Mouse (Mus musculus) forebrain, embryonic 14.5 days (tissue): ENCODE data around the gene Gm10251. TPM values are rescaled to one million over a fixed set of nuclear protein-coding genes. Genes with fewer than 3 reads are reported as not detected.
"Not testable (repeated sequence)": the region's sequence is repeated elsewhere in the genome, so short reads cannot be mapped to it uniquely, and the experiment has no call there.

Source experiments
- ATAC-seq: fragments of 200-750 bp; cut with Nextera tagmentation; 2 replicates; pipeline ENCODE4 v1.8.0; 2017; ENCODE audit warnings: mild to moderate bottlenecking, moderate library complexity
- DNase-seq: peaks from one replicate; pipeline ENCODE4 v3.0.0-alpha.2; 2015; ENCODE audit warnings: low spot score
- H3K27ac ChIP-seq: fragments of 300-500 bp; sonication (generic); 2 replicates; pipeline ENCODE4 v1.5.1; 2014; ENCODE audit warnings: low read depth, mild to moderate bottlenecking, control low read depth, low read length, moderate library complexity
- H3K27me3 ChIP-seq: fragments of 300-500 bp; sonication (generic); replicated peaks from 2 replicates; pipeline ENCODE4 v1.6.1; 2014; ENCODE audit warnings: low read length, control low read depth, mixed read lengths; ENCODE audit not compliant: control insufficient read depth, insufficient read depth
- H3K36me3 ChIP-seq: fragments of 300-500 bp; sonication (generic); 2 replicates; pipeline ENCODE4 v1.6.1; 2014; ENCODE audit warnings: low read length, control low read depth; ENCODE audit not compliant: control insufficient read depth, insufficient read depth
- H3K4me1 ChIP-seq: fragments of 300-500 bp; sonication (generic); 2 replicates; pipeline ENCODE4 v1.6.1; 2014; ENCODE audit warnings: antibody characterized with exemption, low read length, control low read depth; ENCODE audit not compliant: control insufficient read depth, insufficient read depth
- H3K4me2 ChIP-seq: fragments of 300-500 bp; sonication (generic); 2 replicates; pipeline ENCODE4 v1.6.1; 2014; ENCODE audit warnings: mild to moderate bottlenecking, control low read depth, low read length
- H3K4me3 ChIP-seq: fragments of 300-500 bp; sonication (generic); 2 replicates; pipeline ENCODE4 v1.5.1; 2014; ENCODE audit warnings: low read depth, low read length, control low read depth
- H3K9ac ChIP-seq: fragments of 300-500 bp; sonication (generic); 2 replicates; pipeline ENCODE4 v1.6.1; 2014; ENCODE audit warnings: mild to moderate bottlenecking, low read length, control low read depth, moderate library complexity
- H3K9me3 ChIP-seq: fragments of 300-500 bp; sonication (generic); replicated peaks from 2 replicates; pipeline ENCODE4 v1.6.1; 2016; ENCODE audit warnings: low read length, control low read depth, mixed read lengths; ENCODE audit not compliant: control insufficient read depth
- WGBS: fragments of 180-500 bp; shearing (Covaris S2); extraction: QIAGEN DNeasy Blood & Tissue Kit; methylation state at CpG from one replicate; pipeline ENCODE4 v1.1.7; 2014; 5-methylcytosine and 5-hydroxymethylcytosine counted together
- polyA plus RNA-seq: library from polyadenylated mRNA; unstranded; fragments of >200 nt; fragmentation: Nextera tagmentation; extraction: Ambion mirVana; gene quantifications from 2 replicates; pipeline ENCODE4 v1.2.1, GENCODE M21; 2014

Gene Gm10251
- not detected in 2 replicates for polyA plus RNA-seq

DNA sequence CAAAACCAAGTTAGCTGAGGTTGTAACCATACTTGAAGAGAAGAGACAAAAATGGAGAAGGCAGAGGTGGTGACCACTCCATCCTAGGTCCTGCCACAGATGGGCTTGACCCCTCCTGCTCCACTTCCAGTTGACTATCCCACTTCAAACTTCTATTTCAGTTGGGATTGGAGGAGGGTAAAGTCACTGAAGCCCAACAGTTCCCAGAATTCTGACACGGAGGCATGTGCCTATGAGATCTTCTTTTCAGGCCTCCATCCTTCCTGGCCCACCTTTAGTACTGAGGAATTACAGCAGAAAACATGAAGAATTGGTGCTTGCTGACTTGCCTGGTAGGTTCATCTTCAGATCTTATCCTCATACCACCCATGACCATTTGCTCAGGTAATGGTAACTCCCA, at the start of gene Gm10251:
Gene Gm10251, minus strand, starts transcription at position 101 of the 400 bp plus-strand sequence.
- H3K4me1 ChIP-seq, DNase-seq, H3K9ac ChIP-seq, H3K4me3 ChIP-seq, H3K27me3 ChIP-seq, H3K4me2 ChIP-seq, H3K27ac ChIP-seq, H3K9me3 ChIP-seq, H3K36me3 ChIP-seq, ATAC-seq: not testable (repeated sequence)
- no CpG with 5 or more reads among the region's 1 CpGs for WGBS

DNA sequence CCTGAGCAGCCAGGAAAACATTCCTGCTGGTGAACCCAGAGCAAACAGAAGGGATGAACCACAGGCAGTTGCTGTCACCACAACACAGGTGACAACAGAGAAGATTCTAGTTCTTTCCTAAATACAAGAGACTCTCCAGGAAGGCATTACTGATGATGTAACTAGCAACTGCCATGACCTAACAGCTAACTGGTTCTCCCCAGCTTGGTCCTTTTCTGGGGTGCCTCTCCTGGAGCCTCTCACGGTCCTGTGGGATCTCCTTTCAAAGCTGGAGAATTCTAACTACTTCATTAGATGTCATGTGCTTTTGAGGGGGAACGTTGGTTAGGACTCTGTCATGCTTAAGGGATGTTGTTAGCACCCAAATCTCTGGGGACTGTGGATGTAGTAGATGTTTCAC, 36.2 kb upstream of the Gm10251 start, which contains the start of gene Gm8050:
Gene Gm8050, minus strand, starts transcription at position 101 of the 400 bp plus-strand sequence.
- not testable (repeated sequence) for H3K9ac ChIP-seq, DNase-seq, H3K9me3 ChIP-seq, H3K4me2 ChIP-seq, ATAC-seq, H3K36me3 ChIP-seq, H3K27me3 ChIP-seq, H3K4me1 ChIP-seq, H3K27ac ChIP-seq, H3K4me3 ChIP-seq
- no CpG with 5 or more reads among the region's 2 CpGs for WGBS

DNA sequence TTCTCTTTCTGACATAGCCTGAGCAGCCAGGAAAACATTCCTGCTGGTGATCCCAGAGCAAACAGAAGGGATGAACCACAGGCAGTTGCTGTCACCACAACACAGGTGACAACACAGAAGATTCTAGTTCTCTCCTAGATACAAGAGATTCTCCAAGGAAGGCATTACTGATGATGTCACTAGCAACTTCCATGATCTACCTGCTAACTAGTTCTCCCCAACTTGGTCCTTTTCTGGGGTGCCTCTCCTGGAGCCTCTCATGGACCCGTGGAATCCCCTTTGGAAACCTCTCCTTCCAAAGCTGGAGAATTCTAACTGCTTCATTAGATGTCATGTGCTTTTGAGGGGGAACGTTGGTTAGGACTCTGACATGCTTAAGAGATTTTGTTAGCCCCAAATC, 61.7 kb downstream of the Gm10251 start, which contains the start of gene Gm3460:
Gene Gm3460, minus strand, starts transcription at position 101 of the 400 bp plus-strand sequence.
- WGBS, result 100% methylated on average over 1 of the region's 2 CpGs
- H3K36me3 ChIP-seq, ATAC-seq, H3K27ac ChIP-seq, H3K4me2 ChIP-seq, H3K4me3 ChIP-seq, DNase-seq, H3K9me3 ChIP-seq, H3K27me3 ChIP-seq, H3K9ac ChIP-seq, H3K4me1 ChIP-seq: not testable (repeated sequence)

- H3K27ac ChIP-seq, ATAC-seq, H3K9ac ChIP-seq, H3K36me3 ChIP-seq, H3K4me3 ChIP-seq, DNase-seq, H3K4me1 ChIP-seq, H3K4me2 ChIP-seq, H3K27me3 ChIP-seq, H3K9me3 ChIP-seq: not testable (repeated sequence)
- no CpG with 5 or more reads among the region's 1 CpGs for WGBS
Observed at GRCm38 (mm10) chr14:6606436-6606835, 77.5 kb downstream of the Gm10251 start.

DNA sequence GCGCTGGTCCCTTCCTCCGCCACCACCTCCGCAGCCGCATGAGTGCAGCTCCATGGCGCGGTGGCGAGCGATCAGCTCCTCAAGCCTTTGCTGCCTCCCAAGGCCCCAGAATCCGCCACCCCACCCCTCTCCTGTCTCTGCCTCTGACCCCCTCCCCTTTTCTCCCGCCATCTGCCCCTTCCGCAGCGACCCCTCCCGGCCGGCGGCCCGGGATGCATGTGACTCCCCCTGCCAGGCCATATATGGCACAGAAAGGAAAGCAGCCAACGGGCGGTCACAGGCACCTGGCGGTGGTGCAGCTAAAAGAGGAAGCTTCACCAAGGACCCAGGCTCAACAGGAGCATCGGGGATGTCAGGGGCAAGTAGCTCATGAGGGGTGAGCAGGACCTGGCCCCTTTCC, 79.0 kb downstream of the Gm10251 start:
- DNase-seq, result peak; percentile 47
- H3K27me3 ChIP-seq, ATAC-seq, H3K27ac ChIP-seq, H3K36me3 ChIP-seq, H3K4me1 ChIP-seq, H3K9me3 ChIP-seq: not testable (repeated sequence)
- H3K9ac ChIP-seq, result peak overlapping the region; percentile 45; the same call in 1 of the 2 replicates
- peak overlapping the region; percentile 57 for H3K4me2 ChIP-seq
- 1% methylated on average over 13 of the region's 20 CpGs for WGBS
- H3K4me3 ChIP-seq, result peak overlapping the region; percentile 28

DNA sequence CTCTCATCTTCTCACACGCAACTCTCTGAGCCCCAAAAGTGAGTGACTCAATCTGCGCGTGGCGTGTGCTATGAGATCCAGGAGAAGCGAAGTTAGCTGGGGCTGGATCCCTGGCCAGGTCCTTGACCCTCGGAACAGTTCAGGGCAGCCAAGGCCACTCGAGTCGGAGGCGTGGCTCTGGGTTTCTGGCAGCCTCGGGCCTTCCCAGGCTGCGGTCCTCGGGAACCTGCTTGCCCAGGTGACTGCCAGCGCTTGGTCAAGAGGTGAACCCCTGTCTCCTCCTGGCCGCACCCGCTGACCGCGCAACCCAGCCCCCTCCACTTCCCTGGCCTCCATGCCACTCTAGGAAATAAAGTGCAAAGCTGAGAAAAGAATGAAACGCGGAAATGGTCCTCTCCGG, 79.4 kb downstream of the Gm10251 start:
- peak; percentile 1 for DNase-seq
- ATAC-seq, H3K9me3 ChIP-seq, H3K4me1 ChIP-seq, H3K36me3 ChIP-seq, H3K27ac ChIP-seq, H3K27me3 ChIP-seq: not testable (repeated sequence)
- 4% methylated on average over 19 of the region's 20 CpGs for WGBS
- Histone ChIP-seq H3K4me2 (peak overlapping the region; percentile 57), H3K4me3 (peak overlapping the region; percentile 28), H3K9ac (peak overlapping the region; percentile 45; the same call in 1 of the 2 replicates)

DNA sequence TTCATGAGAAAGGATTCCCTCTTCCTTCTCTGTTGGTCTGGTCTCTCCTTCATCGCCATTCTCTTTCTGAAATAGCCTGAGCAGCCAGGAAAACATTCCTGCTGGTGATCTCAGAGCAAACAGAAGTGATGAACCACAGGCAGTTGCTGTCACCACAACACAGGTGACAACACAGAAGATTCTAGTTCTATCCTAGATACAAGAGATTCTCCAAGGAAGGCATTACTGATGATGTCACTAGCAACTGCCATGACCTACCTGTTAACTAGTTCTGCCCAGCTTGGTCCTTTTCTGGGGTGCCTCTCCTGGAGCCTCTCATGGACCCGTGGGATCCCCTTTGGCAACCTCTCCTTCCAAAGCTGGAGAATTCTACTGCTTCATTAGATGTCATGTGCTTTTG, 93.5 kb downstream of the Gm10251 start, which contains the start of gene Gm3629:
Gene Gm3629, minus strand, starts transcription at position 101 of the 400 bp plus-strand sequence.
- ATAC-seq, H3K27ac ChIP-seq, DNase-seq, H3K4me2 ChIP-seq, H3K4me1 ChIP-seq, H3K36me3 ChIP-seq, H3K9ac ChIP-seq, H3K9me3 ChIP-seq, H3K4me3 ChIP-seq, H3K27me3 ChIP-seq: not testable (repeated sequence)
- WGBS, result 38% methylated on average over 1 of the region's 2 CpGs

Other genes starting within 250 kb of the Gm10251 start
- not detected in 2 replicates for gene Gm3594, start 239.6 kb downstream of the Gm10251 start, polyA plus RNA-seq
- gene Gm8356, start 146.9 kb downstream of the Gm10251 start, polyA plus RNA-seq, result not detected in 2 replicates
- gene Gm3629, start 93.6 kb downstream of the Gm10251 start, polyA plus RNA-seq, result 0.33 and 0.39 TPM in 2 replicates
- gene Gm3460, start 61.8 kb downstream of the Gm10251 start, polyA plus RNA-seq, result not detected in 2 replicates
- not detected in 2 replicates for gene Gm8050, start 36.1 kb upstream of the Gm10251 start, polyA plus RNA-seq
- gene Gm3636, start 58.2 kb upstream of the Gm10251 start, polyA plus RNA-seq, result 11.1 and 13.1 TPM in 2 replicates
- not detected in 2 replicates for gene Gm8362, start 90.2 kb upstream of the Gm10251 start, polyA plus RNA-seq
- gene Gm3642, start 156.1 kb upstream of the Gm10251 start, polyA plus RNA-seq, result not detected in 2 replicates
- 6.6 and 7.6 TPM in 2 replicates for gene Gm3667, start 205.8 kb upstream of the Gm10251 start, polyA plus RNA-seq